Mouse (Mus musculus) NIH3T3 (cell line): ENCODE measurements at regions not wholly inside any gene's neighbourhood (a gene's known extent, or its start where the extent isn't known, plus 50 kb on each side); places are given as distances from the start of the nearest gene placed in this dataset.
A peak's percentile ranks its signal among the peaks of the same experiment; 100 is the strongest.

Source experiments
- DNase-seq: peaks from one replicate; pipeline ENCODE4 v3.0.0-alpha.2; 2012; ENCODE audit warnings: low read depth

DNA sequence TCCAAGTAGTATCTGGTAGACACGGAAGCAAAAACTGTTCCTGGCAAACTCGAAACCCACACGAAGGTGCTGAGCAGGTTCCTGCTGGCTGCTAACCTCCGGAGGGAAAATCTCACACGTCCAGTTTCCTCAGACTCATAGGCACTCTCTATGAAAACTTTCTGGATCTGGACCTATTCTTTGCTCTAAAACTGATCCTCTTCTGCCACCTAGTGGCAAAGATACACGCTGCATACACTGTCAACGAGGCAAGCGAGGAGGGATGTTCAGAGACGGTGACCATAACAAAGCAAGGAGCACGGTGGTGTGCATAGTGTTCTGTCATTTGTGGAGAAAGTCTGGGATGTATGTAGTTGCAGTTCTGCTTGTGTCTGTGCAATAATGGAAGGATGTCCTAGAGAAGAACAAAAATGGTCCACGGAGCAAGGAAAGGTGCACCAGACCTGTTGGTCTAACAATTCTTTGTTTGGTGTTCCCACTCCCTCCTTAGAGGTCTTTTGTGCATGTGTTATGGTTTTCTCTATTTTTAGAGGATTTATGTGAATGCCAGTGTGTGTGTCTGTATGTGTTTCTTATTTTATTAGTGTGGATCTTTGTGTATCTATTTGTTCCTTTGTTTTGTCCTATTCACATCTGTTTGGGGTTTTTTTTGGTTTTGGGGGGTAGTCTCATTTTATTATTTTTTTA is 57.0 kb upstream of the Siglech start:
- DNase-seq = peak; percentile 86
